Mouse (Mus musculus) kidney, adult 8-10 months (tissue): ENCODE data around the gene Slc30a1.

Experiments
- DNase-seq, 2 experiments: peaks; one replicate each; pipeline ENCODE4 v3.0.0; 2022

The Slc30a1 gene

GRCm38 (mm10) chr1:191896806-191897552 is 9.6 kb upstream of the Slc30a1 start:
- DNase-seq: peak; percentile 42 to 56

- peak; percentile 79 to 82 for DNase-seq
Observed at GRCm38 (mm10) chr1:191905637-191906533, 682 bp upstream of the Slc30a1 start.

GRCm38 (mm10) chr1:191907431-191907810 is 854 bp downstream of the Slc30a1 start:
- peak; percentile 80 to 90 for DNase-seq

- peak; percentile 34 to 36 for DNase-seq
Observed at GRCm38 (mm10) chr1:191908906-191909305, 2.3 kb downstream of the Slc30a1 start.

GRCm38 (mm10) chr1:191909316-191909715 is 2.7 kb downstream of the Slc30a1 start:
- DNase-seq: no peak

GRCm38 (mm10) chr1:191910646-191911045 is 4.1 kb downstream of the Slc30a1 start:
- peak; percentile 63 for DNase-seq

GRCm38 (mm10) chr1:191911067-191911668 is 4.6 kb downstream of the Slc30a1 start:
- no peak for DNase-seq

GRCm38 (mm10) chr1:191914647-191915046 is 8.1 kb downstream of the Slc30a1 start:
- no peak for DNase-seq

GRCm38 (mm10) chr1:191915586-191915985 is 9.0 kb downstream of the Slc30a1 start:
- no peak for DNase-seq

GRCm38 (mm10) chr1:191916876-191917275 is 10.3 kb downstream of the Slc30a1 start:
- no peak for DNase-seq

GRCm38 (mm10) chr1:191919336-191919735 is 12.8 kb downstream of the Slc30a1 start:
- DNase-seq: no peak

- no peak for DNase-seq
Observed at GRCm38 (mm10) chr1:191921701-191922100, 15.1 kb downstream of the Slc30a1 start.

- no peak for DNase-seq
Observed at GRCm38 (mm10) chr1:191925496-191925895, 18.9 kb downstream of the Slc30a1 start.

- no peak for DNase-seq
Observed at GRCm38 (mm10) chr1:191926681-191927080, 20.1 kb downstream of the Slc30a1 start.

GRCm38 (mm10) chr1:191928345-191928744 is 21.8 kb downstream of the Slc30a1 start:
- peak; percentile 75 to 76 for DNase-seq

- DNase-seq: no peak
Observed at GRCm38 (mm10) chr1:191929065-191929464, 22.5 kb downstream of the Slc30a1 start.

GRCm38 (mm10) chr1:191929897-191930524 is 23.4 kb downstream of the Slc30a1 start:
- no peak for DNase-seq

GRCm38 (mm10) chr1:191930525-191931105 is 24.0 kb downstream of the Slc30a1 start:
- no peak for DNase-seq

GRCm38 (mm10) chr1:191932286-191932985 is 25.9 kb downstream of the Slc30a1 start:
- DNase-seq: no peak

GRCm38 (mm10) chr1:191932986-191933632 is 26.5 kb downstream of the Slc30a1 start:
- DNase-seq: no peak

GRCm38 (mm10) chr1:191943638-191944037 is 37.1 kb downstream of the Slc30a1 start:
- no peak for DNase-seq
